Mouse (Mus musculus): ENCODE data around the gene Olig2. TPM values are rescaled to one million over a fixed set of nuclear protein-coding genes. Genes with fewer than 3 reads are reported as not detected.
"Not testable (repeated sequence)": the region's sequence is repeated elsewhere in the genome, so short reads cannot be mapped to it uniquely, and the experiment has no call there.

Gene Olig2
- total RNA-seq, 2 experiments from 2014 or later: 0.11 TPM; not detected in 1

DNA sequence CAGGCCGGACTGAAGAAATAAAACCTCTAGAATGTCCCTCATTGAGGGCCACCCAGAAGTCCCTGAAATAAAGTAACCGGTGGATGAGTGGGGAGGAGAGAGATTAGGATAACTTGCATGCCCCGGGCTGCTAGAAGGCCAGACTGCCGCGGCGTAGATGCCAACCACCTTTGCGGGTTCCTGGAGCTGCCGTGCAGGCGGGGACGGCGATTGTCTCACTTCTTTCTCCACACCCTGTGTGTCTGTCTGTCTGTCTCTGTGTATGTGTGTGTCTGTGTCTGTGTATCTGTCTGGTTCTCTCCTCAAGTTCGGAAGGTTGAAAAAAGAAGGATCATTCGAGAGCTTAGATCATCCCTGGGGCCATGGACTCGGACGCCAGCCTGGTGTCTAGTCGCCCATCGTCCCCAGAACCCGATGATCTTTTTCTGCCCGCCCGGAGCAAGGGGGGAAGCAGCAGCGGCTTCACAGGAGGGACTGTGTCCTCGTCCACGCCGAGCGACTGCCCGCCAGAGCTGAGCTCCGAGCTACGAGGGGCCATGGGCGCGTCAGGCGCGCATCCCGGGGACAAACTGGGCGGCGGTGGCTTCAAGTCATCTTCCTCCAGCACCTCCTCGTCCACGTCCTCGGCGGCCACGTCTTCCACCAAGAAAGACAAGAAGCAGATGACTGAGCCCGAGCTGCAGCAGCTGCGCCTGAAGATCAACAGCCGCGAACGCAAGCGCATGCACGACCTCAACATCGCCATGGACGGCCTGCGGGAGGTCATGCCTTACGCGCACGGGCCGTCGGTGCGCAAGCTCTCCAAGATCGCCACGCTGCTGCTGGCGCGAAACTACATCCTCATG lies 1.0 kb downstream of the Olig2 start:
- DNase-seq (ENCODE audit: low spot score in 2 of 2): no peak

DNA sequence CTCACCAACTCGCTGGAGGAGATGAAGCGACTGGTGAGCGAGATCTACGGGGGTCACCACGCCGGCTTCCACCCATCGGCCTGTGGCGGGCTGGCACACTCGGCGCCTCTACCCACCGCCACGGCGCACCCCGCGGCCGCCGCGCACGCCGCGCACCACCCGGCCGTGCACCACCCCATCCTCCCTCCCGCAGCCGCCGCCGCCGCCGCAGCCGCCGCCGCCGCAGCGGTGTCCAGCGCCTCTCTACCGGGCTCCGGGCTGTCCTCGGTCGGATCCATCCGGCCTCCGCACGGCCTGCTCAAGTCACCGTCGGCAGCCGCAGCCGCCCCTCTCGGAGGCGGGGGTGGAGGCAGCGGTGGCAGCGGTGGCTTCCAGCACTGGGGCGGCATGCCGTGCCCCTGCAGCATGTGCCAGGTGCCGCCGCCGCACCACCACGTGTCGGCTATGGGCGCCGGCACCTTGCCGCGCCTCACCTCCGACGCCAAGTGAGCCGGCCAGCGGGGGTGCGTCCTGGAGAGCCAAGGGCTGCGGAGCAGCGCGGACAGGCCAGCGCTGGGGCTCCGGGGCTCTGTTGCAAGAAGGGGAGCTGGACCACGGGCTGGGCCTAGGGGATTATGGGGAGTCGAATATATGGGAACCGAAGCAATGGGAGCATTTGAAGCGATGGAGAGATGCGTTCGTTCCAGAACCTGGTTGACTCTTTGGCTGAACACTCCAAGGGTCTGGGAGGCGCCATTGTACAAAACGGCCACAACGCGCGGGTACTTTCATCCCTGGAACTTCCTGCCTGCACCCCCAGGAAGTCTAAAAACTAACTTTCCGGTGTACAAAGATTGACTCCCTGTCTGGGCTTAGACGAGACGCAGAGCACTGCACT lies 1.9 kb downstream of the Olig2 start:
- no peak for DNase-seq (ENCODE audit: low spot score in 2 of 2)

DNA sequence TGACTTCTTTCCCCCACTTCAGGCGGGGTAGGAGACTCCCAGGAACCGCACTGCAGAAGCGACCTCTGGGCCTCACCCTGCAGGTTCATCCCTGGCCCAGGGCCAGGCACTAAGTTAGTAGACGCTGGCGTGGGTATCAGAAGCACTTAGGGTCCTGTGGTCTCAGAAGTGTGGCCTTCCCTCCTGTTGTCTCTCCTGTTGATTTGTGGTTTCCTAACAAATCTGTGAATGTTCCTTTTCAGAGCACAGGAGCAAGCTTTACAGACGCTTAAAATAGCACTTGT lies 2.4 kb downstream of the Olig2 start:
- DNase-seq (ENCODE audit: low spot score in 2 of 2): no peak

DNA sequence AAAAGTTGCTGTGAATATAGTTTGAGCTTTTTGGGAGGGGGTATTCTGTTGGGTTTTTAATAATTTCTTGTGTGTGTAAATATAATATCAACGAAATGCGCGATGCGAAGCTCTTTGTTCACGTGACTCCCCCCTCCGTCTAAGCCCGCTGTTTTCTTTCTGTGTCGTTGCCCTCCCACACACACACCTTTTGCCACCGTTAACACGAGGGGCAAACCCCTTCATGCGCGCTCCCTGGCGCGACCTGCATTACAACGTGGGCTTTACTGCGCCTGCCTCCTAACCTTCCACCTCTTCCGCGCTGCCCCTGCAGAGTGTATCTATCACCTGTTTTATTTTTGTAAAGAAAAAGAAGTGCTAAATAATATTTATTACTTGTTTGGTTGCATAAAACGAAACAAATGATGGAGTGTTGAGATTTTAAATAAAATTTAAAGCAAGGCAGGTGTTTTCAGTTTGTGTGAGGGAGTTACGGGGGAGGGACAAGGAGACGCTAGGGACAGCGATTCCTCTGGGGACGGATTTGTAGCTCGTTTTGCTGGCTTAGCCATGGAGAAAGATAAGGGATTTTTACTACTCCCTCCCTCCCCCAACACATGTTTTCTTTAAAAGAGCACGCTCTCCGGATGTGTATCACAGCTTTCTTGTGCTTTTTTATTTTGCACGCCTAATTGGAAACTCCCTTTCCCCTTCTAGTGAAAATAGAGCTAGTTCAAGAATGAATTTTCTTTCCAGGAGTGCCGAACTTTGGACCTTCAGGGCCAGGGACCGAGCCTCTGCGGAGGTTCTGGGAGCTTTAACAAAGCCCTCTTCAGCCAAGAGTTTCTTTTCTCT lies 3.2 kb downstream of the Olig2 start:
- no peak for DNase-seq (ENCODE audit: low spot score in 2 of 2)

DNA sequence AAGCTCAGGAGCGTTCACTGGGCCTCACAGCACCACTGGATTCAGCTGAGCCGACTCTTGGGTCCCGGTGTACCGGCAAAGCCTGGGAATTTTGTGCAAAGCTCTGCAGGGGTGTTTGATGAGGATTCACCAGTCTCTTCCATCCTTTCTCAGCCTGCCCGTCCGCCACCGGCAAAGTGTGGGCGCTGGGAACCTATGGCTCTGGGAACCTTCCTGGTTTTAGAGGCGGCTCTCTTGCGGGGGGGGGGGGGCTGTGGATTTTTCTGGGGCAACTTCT lies 3.8 kb downstream of the Olig2 start:
- no peak for DNase-seq (ENCODE audit: low spot score in 2 of 2)

DNA sequence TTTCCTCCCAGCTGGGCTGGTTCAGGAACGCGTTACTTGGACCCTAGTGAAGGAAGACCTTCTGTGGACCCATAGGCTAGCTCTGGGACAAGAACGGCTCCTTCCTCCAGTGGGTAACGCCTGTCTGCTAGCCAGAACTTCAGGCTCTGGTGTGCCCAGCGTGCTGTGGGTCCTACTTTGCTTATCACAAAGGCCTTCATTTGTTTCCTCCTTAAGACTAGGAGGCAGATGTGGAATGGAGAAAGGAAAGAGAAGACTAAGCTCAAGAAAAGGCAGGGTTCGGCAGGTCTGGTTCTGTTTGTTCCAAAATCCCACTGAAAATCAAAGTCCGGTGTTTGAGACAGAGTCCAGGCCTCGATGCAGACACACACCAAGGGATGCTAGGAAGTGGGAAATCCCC lies 4.4 kb downstream of the Olig2 start:
- DNase-seq (ENCODE audit: low spot score in 2 of 2): no peak

DNA sequence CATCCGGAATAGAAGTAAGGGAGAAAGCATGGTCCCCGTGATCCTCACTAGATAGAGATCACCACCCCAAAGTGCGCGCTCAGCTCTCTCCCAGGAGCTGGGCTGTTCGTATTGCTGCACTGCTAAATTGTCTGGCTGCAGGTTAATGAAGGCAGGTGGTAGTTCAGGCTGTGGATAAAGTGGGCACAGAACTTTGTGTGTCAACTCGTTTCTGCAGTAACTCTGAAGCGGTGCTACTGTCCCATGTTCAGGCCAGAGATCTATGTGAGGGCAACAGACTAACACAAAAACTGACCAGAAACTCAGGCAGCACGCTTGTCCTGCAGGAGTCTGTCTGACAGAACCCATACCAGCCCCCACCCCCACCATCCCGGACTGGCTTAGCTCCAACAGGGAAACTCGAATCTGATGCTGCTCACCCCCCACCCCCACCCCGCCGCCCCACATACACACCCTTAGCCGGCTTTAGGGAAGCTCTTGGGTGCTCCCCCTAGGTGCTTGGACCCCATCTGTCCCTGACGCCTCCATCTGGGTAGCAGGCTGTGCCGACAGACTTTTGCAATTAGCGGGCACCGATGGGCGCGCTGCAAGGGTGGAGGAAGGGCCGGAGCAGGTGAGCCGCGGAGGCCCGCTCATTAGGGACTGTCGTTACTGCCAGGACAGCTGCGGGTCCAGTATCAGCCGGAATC lies 6.7 kb downstream of the Olig2 start:
- DNase-seq (ENCODE audit: low spot score in 2 of 2): no peak

DNA sequence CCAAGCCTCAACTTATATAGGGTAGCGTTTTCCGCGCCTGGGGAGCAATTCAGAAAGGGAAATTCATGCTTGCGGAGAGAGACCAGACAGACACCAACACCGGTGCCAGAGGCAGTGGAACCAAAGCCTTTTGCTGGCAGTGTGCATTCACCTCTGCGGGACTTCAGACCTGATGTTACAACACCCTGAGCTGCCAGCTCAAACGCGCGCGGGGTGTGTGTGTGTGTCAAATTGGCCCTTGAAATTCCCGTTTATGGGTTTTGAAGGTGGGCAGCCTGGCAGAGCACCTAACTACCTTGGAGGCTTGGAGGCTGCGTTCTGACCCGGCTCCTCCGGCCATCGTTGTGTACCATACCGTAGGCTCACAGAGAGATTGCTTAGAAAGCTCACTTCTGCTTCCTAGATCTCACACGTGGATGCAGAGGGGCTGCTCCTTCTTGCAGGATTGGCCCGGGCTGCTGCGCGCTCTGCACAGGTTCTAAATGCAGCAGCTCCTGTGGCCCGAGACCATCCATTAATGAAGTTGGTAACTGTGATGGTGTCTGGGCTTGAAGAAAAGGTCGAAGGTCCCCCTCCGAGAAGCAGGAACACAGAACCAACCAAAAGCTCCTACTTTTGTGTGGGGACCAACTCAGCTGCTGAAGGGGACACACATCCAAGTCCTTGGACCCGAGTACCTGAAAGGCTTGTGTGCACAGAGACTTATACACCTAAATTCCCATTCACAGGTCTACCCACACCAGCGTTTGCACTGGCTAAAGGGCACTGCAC lies 7.4 kb downstream of the Olig2 start:
- no peak for DNase-seq (ENCODE audit: low spot score in 2 of 2)

DNA sequence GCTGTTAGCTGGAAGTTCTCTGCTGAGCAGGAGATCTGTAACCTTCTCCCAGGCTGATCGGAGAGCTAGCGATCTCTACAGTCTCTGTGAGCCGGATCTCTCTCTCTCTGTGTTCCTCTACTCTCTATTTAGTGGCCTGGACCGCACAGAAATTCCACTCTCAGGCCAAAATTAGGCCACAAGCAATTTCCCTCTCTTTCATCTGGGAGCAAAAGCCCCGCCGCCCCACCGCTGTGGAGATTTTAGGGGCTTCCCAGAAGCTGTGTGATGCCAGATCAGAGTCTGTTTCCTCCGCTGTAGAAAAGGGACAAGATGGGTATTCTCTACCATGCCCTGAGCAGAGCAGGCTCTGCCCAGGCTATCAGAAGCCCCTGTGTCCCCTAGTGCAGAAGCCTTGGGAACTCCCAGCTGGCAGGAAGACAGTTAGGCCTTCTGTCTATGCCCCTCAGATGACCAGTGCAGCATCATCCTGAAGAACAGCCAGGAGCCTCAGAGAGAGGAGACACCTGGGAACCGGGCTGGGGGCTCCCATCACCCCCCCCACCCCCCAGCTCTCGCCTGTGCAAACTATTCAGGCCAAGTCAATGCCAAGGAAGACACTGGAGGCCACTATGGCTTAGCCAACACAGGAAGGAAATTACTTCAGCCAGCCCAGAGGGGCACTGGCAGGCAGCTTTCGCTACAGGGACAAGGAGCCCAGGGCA lies 8.1 kb downstream of the Olig2 start:
- no peak for DNase-seq (ENCODE audit: low spot score in 2 of 2)

DNA sequence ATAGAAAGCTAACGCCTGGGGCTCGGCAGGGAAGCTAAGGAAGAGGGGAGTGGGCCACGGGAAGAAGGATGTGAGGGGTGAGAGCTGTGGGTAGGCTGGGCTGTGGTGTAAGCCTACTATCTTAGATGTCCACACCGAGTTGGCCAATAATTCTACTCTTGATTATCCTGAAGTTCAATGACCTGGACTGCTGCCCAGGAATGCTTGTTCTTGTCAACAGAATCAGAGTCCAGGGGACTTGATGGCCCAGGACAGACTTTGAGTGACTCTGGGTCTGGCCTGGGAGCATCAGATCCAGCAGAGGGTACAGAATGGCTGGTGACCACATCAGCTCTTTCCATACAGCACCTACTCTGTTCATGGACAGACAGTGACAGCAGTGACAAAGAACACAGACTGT lies 13.8 kb downstream of the Olig2 start:
- DNase-seq (ENCODE audit: low spot score in 2 of 2): no peak

DNA sequence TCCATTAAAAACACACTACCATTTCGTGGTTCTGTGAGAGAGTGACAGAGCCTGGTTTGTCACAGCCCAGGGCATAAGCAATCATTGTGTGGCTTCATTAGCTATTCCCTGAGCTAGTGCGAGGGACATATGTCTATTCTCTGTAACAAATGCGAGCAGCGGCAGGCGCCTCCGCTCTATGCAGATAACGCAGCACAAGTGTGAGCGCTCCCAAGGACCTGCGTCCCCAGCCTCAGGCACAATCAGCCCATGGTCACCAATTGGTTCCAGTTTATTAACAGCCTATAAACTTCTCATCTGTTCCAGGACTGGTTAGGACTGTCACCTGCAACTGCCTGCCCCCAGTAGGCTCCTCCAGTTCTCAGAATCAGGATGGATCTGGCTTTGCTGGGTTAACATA lies 21.0 kb downstream of the Olig2 start:
- DNase-seq (ENCODE audit: low spot score in 2 of 2): no peak

DNA sequence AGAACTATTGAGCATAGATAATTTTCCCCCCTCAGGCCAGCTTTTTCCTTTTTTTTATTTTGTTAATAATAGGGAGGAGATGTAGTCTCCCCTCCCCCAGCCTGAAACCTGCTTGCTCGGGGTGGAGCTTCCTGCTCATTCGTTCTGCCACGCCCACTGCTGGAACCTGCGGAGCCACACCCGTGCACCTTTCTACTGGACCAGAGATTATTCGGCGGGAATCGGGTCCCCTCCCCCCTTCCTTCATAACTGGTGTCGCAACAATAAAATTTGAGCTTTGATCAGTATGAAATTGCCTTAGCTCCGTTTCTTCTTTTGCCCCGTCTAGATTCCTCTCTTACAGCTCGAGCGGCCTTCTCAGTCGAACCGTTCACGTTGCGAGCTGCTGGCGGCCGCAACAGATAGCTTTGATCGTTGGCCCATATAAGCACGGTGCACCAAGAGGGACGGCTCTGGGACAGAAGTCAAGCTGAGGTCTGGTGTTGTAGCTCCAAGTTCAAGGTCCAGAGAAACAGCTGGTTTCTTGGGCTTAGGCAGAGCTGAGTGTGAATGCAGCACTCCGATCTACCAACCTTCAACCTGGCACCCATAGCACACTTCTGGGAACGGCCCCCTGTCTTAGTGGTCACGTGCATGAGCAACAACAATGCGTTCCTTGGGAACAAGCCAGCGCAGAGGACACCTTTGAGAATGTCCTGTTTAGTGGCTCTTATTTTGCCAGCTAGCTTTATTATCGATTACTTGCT lies 30.3 kb downstream of the Olig2 start:
- DNase-seq (ENCODE audit: low spot score in 2 of 2): not testable (repeated sequence)

DNA sequence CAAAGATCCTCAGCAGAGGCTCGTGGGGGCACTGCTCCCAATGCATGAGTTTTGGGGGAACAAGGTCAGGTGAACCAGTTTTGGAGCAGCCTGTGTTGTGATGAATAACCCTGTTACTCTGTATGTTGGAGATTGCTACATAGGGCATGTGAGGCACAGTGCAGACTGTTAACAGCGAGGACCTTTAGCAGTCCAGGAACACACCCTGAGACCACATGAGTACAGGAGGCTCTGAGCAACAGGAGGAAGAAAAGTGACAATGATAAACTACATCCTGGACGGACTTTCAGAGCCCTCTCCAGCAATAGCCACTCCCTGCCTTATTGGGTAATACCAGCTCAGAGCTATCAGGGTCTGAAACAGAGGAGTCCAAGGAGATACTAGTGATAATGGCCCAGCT lies 33.7 kb downstream of the Olig2 start:
- no peak for DNase-seq (ENCODE audit: low spot score in 2 of 2)

DNA sequence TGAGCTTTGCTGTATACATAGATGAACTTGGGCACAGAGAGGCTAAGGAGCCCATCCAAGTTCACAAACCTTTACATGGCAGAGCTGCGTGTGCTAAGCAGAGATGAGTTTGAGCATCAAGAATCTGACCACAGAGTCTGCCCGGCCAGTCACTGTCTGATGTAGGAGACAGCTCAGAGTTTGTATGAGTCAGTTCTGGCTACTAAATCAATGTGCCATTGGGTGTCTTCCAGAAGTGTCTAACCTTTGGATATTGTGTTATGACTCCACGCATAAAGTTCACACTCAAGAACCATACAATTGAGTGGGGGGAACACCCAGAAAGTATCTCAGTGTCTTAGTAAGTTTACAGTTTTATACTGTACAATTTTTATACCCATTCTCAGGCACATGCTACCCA lies 35.6 kb downstream of the Olig2 start:
- no peak for DNase-seq (ENCODE audit: low spot score in 2 of 2)

DNA sequence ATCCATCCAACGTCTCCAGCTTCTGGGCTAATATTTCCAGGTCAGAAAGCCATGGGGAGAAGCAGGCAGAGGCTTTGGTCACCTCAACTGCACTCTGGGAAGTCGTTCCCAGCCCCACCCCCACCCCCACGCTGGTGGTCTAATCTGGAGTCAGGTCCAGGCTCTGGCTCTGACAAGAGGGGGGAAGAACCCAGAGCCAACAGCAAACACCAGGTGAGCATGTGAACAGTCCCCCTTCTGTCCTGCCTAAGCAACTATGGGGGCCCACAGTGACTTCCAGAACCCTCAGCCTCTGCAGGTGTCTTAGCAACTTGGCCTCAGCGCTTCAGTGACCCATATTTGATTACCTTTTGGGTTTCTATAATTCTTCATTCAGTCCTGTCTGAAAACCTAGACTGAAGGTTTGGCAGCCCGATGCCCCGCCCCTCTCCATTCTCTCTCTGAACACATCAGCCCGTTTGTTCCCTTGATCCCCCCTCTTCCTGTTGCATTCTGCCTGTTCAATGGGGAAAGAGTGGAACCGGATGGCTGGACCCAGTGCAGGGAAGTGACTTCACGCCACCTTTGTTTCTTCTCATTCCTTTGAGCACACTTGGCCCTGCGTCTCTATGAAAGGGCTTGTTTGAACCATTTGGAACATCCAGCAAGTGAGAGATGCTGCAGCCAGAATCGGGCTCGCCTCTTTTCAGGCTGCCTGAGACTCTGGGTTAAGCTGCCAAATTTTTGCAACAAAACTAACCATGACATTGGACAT lies 37.4 kb downstream of the Olig2 start:
- DNase-seq (ENCODE audit: low spot score in 2 of 2): no peak

DNA sequence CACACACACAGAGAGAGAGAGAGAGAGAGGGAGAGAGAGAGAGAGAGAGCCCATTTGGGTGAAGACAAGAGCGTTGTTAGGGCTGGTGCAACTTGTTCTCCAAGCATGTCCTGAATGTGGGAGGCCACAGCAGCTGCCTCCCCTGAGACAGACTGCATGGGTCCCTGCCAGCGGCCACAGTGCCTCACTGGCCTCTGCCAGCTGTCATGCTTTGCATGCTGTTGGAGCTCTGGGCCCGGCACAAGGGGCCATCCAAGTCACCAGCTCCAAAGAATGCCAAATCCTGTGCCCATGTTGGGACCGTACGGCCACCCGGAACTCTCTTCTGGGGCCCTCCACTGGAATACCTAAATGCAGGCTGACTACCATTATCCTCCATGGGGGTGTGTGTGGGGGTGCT lies 40.7 kb downstream of the Olig2 start:
- DNase-seq (ENCODE audit: low spot score in 2 of 2): no peak

DNA sequence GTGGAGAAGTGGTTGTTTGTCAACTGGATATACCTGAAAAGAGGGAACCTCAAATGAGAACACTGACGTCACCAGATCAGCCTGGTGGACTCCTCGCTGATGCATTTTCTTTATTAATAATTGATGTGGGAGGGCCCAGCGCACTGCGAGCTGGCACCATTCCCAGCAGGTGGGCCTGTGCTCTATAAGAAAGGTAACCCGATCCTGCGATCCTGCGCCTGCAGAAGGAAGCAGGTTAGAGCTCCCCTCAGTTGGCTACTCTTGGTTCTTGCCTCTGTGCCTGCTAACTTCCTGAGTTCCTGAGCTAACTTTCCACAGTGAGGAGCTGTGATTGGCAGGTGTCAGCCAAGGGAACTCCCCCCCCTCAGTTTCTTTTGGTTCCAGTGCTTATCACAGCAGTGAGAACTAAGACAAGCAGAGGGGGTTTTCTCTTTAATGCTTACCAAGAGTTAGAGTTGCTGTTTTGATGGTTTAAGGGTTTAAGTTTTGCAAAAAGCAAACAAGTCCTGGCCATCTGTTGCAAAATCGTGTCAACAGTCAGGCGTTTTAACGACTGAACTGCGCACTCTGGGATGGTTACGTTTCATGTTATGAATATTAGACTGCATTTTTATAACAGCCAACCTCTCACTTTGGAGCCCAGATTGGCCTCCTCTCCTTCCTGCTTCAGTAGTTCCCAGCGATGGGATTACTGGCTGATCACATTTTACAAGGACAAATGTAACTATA lies 43.6 kb downstream of the Olig2 start:
- DNase-seq (ENCODE audit: low spot score in 2 of 2): no peak

Measured in adrenal gland, postnatal 4 days (tissue).